Mouse (Mus musculus) testis, adult 2 months (tissue): ENCODE measurements around the gene Spag9.

Source experiments
- CTCF ChIP-seq: fragments of 200-500 bp; IDR thresholded peaks from 2 replicates; pipeline ENCODE4 v1.5.1; 2012; ENCODE audit warnings: low read depth, mild to moderate bottlenecking, inconsistent platforms, low read length, moderate library complexity; ENCODE audit not compliant: control insufficient read depth, insufficient read depth, insufficient replicate concordance
- POLR2A ChIP-seq: fragments of 200-500 bp; IDR thresholded peaks from 2 replicates; pipeline ENCODE4 v1.6.1; 2012; ENCODE audit warnings: low read depth, mild to moderate bottlenecking, inconsistent platforms, low read length, moderate library complexity; ENCODE audit not compliant: control insufficient read depth

- no peak for TF ChIP-seq CTCF
- no peak for TF ChIP-seq POLR2A
Measured at GRCm38 (mm10) chr11:94026289-94026688, 30.4 kb downstream of the Spag9 start.
